Mouse (Mus musculus) midbrain, postnatal 0 days (tissue): Measurements from ENCODE around the gene Rab31. TPM values are rescaled to one million over a fixed set of nuclear protein-coding genes. Genes with fewer than 3 reads are reported as not detected.
A peak's percentile ranks its signal among the peaks of the same experiment; 100 is the strongest.

ENCODE experiments used
- ATAC-seq: fragments of 200-750 bp; cut with Nextera tagmentation; 2 replicates; pipeline ENCODE4 v1.8.0; 2017; ENCODE audit warnings: moderate number of reproducible peaks, mild to moderate bottlenecking, moderate TSS enrichment, moderate library complexity; ENCODE audit not compliant: low FRiP score
- DNase-seq: peaks from one replicate; pipeline ENCODE4 v3.0.0-alpha.2; 2015; ENCODE audit warnings: low spot score
- H3K27ac ChIP-seq: fragments of 300-500 bp; sonication (generic); 2 replicates; pipeline ENCODE4 v1.5.1; 2014; ENCODE audit warnings: low read depth, mild to moderate bottlenecking, low read length, mixed read lengths
- H3K27me3 ChIP-seq: fragments of 300-500 bp; sonication (generic); 2 replicates; pipeline ENCODE4 v1.6.1; 2014; ENCODE audit warnings: low read length, control low read depth, mixed read lengths; ENCODE audit not compliant: insufficient read depth
- H3K36me3 ChIP-seq: fragments of 300-500 bp; sonication (generic); 2 replicates; pipeline ENCODE4 v1.6.1; 2014; ENCODE audit warnings: low read length, control low read depth, mixed read lengths; ENCODE audit not compliant: insufficient read depth
- H3K4me1 ChIP-seq: fragments of 300-500 bp; sonication (generic); 2 replicates; pipeline ENCODE4 v1.6.1; 2014; ENCODE audit warnings: mild to moderate bottlenecking, control low read depth, antibody characterized with exemption, low read length, mixed read lengths; ENCODE audit not compliant: insufficient read depth
- H3K4me2 ChIP-seq: fragments of 300-500 bp; sonication (generic); 2 replicates; pipeline ENCODE4 v1.6.1; 2014; ENCODE audit warnings: low read depth, mild to moderate bottlenecking, low read length, mixed read lengths; ENCODE audit not compliant: poor library complexity, severe bottlenecking
- H3K4me3 ChIP-seq: fragments of 300-500 bp; sonication (generic); 2 replicates; pipeline ENCODE4 v1.5.1; 2014; ENCODE audit warnings: low read depth, mild to moderate bottlenecking, low read length, moderate library complexity
- H3K9ac ChIP-seq: fragments of 300-500 bp; sonication (generic); replicated peaks from 2 replicates; pipeline ENCODE4 v1.6.1; 2014; ENCODE audit warnings: mild to moderate bottlenecking, low read length, moderate library complexity, mixed read lengths; ENCODE audit not compliant: poor library complexity, severe bottlenecking
- H3K9me3 ChIP-seq: fragments of 300-500 bp; sonication (generic); 2 replicates; pipeline ENCODE4 v1.6.1; 2016; ENCODE audit warnings: low read length, control low read depth
- CTCF ChIP-seq: IDR thresholded peaks from 2 replicates; pipeline ENCODE4 v1.5.1; 2016; ENCODE audit warnings: antibody characterized with exemption, mild to moderate bottlenecking
- WGBS: fragments of 180-500 bp; shearing (Covaris S2); extraction: QIAGEN DNeasy Blood & Tissue Kit; methylation state at CpG from one replicate; pipeline ENCODE4 v1.1.7; 2014; 5-methylcytosine and 5-hydroxymethylcytosine counted together
- polyA plus RNA-seq: library from polyadenylated mRNA; unstranded; fragments of >200 nt; fragmentation: Nextera tagmentation; extraction: Ambion mirVana; gene quantifications from 2 replicates; pipeline ENCODE4 v1.2.1, GENCODE M21; 2015
- total RNA-seq: library from RNA; depleted of rRNA; stranded (reverse); fragments of >200 nt; gene quantifications from 2 replicates; pipeline ENCODE4 v1.2.3, GENCODE M21; 2014

Rab31 gene
- total and polyA plus RNA-seq, 2 experiments from 2014 or later: 67.6 to 88.1 TPM

GRCm38 (mm10) chr17:65793307-65793930, 20.9 kb upstream of the Rab31 start:
- Histone ChIP-seq H3K27me3 (no peaks in the 10 kb centered on the region), H3K4me3 (no peak overlapping the region), H3K36me3 (no peaks in the 10 kb centered on the region), H3K9me3 (no peaks in the 10 kb centered on the region), H3K4me1 (no peaks in the 10 kb centered on the region), H3K9ac (no peak overlapping the region), H3K27ac (no peak overlapping the region), H3K4me2 (no peak overlapping the region)
- TF ChIP-seq CTCF: no peak
- no peak for ATAC-seq
- WGBS: 94% methylated on average over 12 of the region's 12 CpGs
- DNase-seq: no peak

GRCm38 (mm10) chr17:65791161-65791560, 18.6 kb upstream of the Rab31 start:
- no peak for TF ChIP-seq CTCF
- H3K4me2 ChIP-seq: no peak overlapping the region
- no peak overlapping the region for H3K9ac ChIP-seq
- no peaks in the 10 kb centered on the region for H3K27me3 ChIP-seq
- H3K36me3 ChIP-seq: no peaks in the 10 kb centered on the region
- no peak overlapping the region for H3K27ac ChIP-seq
- H3K4me3 ChIP-seq: no peak overlapping the region
- ATAC-seq (no peak), DNase-seq (no peak)
- no peaks in the 10 kb centered on the region for H3K9me3 ChIP-seq
- 89% methylated on average over 2 of the region's 2 CpGs for WGBS
- H3K4me1 ChIP-seq: no peaks in the 10 kb centered on the region

DNA sequence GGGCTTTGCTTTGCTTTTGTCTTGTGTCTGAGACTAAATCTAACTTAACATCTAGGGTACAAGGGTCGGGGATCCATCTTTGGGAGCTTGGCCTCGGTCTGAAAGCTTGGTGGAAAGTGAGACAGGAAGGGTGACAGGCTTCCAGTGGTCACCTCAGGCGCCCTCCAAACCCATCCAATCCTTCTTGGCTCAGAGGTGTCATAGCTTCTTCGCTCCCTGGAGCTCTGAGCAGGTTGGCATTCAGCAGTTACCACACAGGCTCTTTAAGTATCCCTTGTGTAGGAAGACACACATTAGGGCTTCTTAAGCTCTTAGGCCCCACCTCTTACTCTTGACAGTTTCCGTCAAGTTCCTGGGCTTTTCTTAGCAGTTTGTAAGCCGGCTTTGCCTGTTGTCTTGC, 17.0 kb upstream of the Rab31 start:
- no peaks in the 10 kb centered on the region for H3K36me3 ChIP-seq
- peaks cover 4% of the 10 kb centered on the region for H3K4me1 ChIP-seq
- H3K4me3 ChIP-seq: no peak overlapping the region
- TF ChIP-seq CTCF: no peak
- no peak overlapping the region for H3K27ac ChIP-seq
- H3K27me3 ChIP-seq: no peaks in the 10 kb centered on the region
- H3K9me3 ChIP-seq: no peaks in the 10 kb centered on the region
- H3K4me2 ChIP-seq: no peak overlapping the region
- no peak for DNase-seq
- H3K9ac ChIP-seq: no peak overlapping the region
- 90% methylated on average over 6 of the region's 6 CpGs for WGBS
- ATAC-seq: no peak

DNA sequence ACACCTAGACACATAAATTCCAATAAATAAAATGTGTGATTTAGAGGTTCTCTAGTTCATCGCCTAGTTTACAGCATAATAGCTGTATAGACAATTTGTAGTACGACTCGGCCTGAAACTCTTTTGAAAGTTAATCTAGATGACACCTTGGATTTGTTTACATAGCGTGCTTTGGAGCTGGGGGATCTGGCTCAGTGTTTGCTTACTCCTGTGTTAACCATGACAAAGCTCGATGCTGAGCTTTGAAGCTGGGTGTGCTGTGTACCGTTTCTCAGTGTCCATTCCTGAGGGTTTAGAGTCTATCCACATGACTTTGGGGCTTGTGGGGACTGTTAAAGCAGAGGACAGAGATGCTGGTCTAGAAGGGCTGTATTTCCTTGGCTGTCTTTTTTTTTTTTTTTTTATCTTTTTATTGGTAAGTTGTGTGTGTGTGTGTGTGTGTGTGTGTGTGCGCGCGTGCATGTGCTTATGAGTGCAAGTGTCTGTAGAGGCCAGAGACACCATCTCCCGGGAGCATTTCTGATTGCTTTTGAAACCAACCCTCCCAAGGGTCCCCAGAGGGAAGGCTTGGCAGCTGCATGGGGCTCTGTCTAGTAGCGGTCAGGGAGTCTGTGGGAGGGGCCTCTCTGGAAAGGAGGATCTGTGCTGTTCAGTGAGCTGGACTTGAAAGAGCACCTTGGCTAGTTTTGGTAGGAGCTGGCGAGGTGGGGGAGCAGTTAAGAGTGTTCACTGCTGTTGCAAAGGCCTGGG, 16.2 kb upstream of the Rab31 start:
- Histone ChIP-seq H3K9me3 (no peaks in the 10 kb centered on the region), H3K4me2 (no peak overlapping the region), H3K27ac (no peak overlapping the region), H3K36me3 (no peaks in the 10 kb centered on the region), H3K4me1 (peaks cover 6% of the 10 kb centered on the region), H3K9ac (no peak overlapping the region), H3K4me3 (no peak overlapping the region), H3K27me3 (no peaks in the 10 kb centered on the region)
- WGBS: 82% methylated on average over 12 of the region's 12 CpGs
- no peak for TF ChIP-seq CTCF
- ATAC-seq (no peak), DNase-seq (no peak)

- Histone ChIP-seq H3K9ac (no peak overlapping the region), H3K36me3 (no peaks in the 10 kb centered on the region)
- ATAC-seq: no peak
Measured at GRCm38 (mm10) chr17:65787261-65787660, 14.7 kb upstream of the Rab31 start.

GRCm38 (mm10) chr17:65786225-65786624, 13.7 kb upstream of the Rab31 start:
- no peak overlapping the region for H3K4me2 ChIP-seq
- DNase-seq (no peak), ATAC-seq (no peak)
- H3K27me3 ChIP-seq: no peaks in the 10 kb centered on the region
- peak; percentile 56 for TF ChIP-seq CTCF
- no peak overlapping the region for H3K27ac ChIP-seq
- no peak overlapping the region for H3K4me3 ChIP-seq
- peaks cover 6% of the 10 kb centered on the region for H3K4me1 ChIP-seq
- WGBS: 87% methylated on average over 7 of the region's 7 CpGs
- no peak overlapping the region for H3K9ac ChIP-seq
- no peaks in the 10 kb centered on the region for H3K36me3 ChIP-seq
- no peaks in the 10 kb centered on the region for H3K9me3 ChIP-seq

More at GRCm38 (mm10) chr17:65787261-65787660, 14.7 kb upstream of the Rab31 start:
- H3K27me3 ChIP-seq: no peaks in the 10 kb centered on the region
- DNase-seq: no peak
- WGBS: 94% methylated on average over 4 of the region's 4 CpGs
- H3K27ac ChIP-seq: no peak overlapping the region
- no peak overlapping the region for H3K4me3 ChIP-seq
- no peak for TF ChIP-seq CTCF
- H3K9me3 ChIP-seq: no peaks in the 10 kb centered on the region
- H3K4me2 ChIP-seq: no peak overlapping the region
- peaks cover 6% of the 10 kb centered on the region for H3K4me1 ChIP-seq
